Mouse (Mus musculus) brown adipose tissue, adult 24 weeks (tissue): ENCODE measurements at regions not wholly inside any gene's neighbourhood (a gene's known extent, or its start where the extent isn't known, plus 50 kb on each side); places are given as distances from the start of the nearest gene placed in this dataset.

Experiments used
- H3K27ac ChIP-seq: fragments of 200-500 bp; replicated peaks from 2 replicates; pipeline ENCODE4 v1.5.1; 2012; ENCODE audit warnings: low read depth, mild to moderate bottlenecking, low read length
- H3K4me1 ChIP-seq: fragments of 200-500 bp; 2 replicates; pipeline ENCODE4 v1.6.1; 2012; ENCODE audit warnings: low read length, mixed read lengths; ENCODE audit not compliant: control insufficient read depth, insufficient read depth, insufficient read length
- H3K4me3 ChIP-seq: fragments of 200-500 bp; 2 replicates; pipeline ENCODE4 v1.5.1; 2012; ENCODE audit warnings: low read depth, mild to moderate bottlenecking, low read length, moderate library complexity; ENCODE audit not compliant: insufficient read depth

DNA sequence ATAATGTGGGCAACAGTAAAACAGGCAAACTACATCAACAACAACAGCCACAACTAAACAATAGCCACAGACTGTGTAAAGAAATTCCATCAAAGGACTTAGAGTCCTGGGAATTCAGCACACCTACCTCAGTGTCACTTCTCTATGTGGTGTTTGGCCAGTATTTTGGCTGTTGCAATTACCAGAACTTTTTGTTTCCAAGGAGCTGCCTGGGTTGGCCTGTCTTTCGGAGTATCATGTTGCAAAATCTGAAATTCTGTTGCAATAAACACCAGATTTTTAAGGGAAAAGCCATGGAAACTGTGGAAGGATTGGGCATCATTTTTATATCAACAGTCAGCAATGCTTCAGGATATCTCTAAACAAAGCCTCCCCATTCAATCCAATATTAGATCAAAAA, 275.1 kb upstream of the Gm11146 start:
- no peak overlapping the region for H3K4me3 ChIP-seq
- no peak overlapping the region for H3K27ac ChIP-seq
- H3K4me1 ChIP-seq: no peaks in the 10 kb centered on the region

DNA sequence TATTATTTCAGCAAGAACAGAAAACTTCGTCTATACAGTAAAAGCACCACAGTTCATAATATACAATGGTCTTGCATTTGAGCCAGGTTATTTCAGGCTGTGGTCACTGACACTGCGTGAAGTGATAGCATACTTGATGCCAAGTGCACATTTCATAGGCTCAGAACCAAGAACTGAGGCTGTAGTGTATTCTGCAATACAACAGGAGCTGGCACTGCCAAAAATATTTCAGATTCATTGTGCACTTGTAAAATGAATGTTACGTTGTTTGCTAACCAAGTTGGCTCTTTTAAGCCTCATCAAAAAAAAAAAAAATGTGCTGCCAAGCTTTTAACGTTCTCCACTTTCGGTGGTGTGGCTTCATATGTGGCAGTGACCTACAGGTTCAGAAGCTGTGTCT, 261.4 kb upstream of the Gm11146 start:
- H3K27ac ChIP-seq: no peak overlapping the region
- H3K4me3 ChIP-seq: no peak overlapping the region
- no peaks in the 10 kb centered on the region for H3K4me1 ChIP-seq

DNA sequence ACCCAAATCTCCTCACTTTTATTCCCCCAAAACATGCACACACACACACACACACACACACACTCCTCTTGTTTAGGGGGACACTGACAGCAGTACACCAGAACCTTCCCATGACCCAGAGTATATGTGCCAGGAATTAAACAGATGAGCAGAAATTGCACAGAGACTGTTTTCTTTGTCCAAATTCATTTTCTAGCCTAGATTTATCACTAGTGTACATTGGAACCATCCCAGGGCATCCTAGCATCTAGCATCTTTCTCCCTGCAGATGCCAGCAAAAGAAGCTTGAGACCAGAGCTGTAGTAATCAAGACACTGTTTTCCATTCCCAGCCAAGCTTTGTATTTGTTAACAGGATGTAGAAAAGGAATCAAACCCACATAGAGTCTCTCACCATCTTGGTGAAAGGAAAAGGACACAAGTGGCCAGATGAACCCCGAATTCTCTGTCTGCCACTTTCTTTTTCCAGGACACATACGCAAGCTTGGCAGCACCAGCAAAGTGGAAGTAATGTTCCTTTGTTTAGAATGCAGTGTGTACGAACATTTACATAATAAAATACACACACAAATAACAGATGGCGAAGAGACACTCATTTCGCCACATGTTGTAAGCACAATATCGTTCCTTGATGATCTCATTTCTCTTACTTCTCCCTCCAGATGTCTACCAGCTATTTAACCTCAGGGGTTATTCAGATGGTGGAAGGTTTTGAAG, 250.3 kb upstream of the Gm11146 start:
- Histone ChIP-seq H3K4me1 (no peaks in the 10 kb centered on the region), H3K4me3 (no peak overlapping the region), H3K27ac (no peak overlapping the region)

DNA sequence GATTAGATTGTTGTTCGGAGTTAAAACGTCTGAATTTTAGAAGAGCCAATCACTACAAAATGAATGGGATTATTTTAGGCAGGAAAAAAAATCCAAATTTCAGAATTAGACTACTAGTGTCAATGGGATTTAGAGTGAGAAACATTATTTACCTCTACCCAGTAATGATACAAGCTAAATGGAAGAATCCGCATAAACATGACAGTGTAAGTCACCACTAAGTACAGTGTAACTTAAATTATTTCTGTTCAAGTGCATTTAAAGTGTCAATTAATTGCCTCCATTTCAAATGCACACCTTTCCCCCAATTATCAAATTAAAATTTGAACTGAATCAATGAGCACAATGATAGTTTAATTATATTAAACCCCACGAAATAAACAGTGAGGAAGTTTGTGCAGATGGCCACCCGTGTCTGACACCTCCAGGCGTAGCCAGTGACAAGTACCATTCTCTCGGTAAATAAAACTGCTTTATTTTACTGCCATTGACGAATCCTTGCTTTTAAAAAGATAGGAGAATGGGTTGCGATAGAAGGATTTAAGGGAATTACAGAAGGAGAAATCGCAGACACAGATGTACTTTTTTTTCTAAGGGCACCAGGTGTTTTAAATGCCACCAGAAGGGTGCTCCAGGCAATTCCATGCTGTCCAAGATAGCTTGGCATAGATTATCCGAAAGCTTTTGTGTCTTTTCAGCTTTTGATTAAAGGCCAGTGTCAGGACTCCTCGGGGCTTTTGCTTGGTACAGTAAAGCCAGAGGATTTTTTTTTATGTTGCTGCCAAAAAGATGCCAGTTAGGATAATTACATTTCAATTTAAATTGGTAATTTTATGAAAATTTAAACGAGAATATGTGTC, 249.5 kb upstream of the Gm11146 start:
- no peaks in the 10 kb centered on the region for H3K4me1 ChIP-seq
- no peak overlapping the region for H3K27ac ChIP-seq
- no peak overlapping the region for H3K4me3 ChIP-seq

DNA sequence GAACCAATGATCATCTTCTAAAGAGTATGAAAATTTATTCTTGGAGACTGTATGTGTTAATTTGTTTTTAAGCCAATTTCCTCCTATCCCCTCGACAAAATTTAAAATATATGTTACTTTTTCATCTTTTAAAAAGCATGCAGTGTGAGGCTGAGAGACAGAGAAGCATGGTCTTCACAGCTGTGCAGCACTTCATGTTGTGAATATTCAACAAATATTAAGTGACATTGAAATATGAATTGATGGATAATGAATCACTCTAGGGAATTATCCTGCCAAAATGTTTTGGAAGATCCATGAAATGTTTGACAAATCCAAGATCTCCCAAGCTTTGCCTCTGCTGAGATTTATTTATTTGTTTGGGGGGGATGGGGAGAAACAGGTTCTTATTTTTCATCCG, 233.9 kb upstream of the Gm11146 start:
- Histone ChIP-seq H3K4me3 (no peak overlapping the region), H3K4me1 (no peaks in the 10 kb centered on the region), H3K27ac (no peak overlapping the region)

DNA sequence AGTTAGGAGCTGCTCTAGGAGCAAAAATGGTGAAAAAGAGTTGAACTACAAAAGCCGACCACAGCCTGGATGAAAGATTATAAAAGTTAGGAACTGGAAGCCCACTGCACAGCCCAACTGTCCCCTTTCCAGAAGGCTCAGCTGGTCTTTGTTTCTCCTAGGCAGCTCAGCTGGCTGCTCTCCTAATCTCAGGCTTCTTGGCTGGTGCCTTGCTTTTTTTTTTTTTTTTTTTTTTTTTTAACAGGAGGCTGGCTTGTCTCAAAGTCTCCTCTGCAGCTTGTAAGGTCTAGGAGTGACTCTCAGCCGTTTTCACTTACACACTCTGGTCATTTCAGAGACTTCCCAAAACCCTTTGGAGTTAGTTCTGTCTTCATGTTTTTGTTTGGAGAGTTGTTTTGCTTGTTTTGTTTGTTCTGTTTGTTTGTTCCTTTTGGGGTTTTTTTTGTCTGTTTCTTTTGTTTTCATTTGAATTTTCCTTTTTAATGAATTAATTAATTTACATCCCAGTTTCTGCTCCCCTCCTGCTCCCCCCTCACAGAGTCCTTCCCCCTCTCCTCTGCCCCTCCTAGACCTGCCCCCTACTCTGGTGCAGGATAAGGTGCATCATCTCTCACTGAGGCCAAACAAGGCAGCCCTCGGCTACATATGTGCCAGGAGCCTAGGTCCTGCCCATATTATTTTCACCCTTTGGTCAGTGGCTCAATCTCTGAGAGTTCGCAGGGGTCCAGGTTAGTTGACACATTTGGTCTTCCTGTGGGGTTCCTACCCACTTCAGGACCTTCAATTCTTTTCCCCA, 225.6 kb upstream of the Gm11146 start:
- Histone ChIP-seq H3K4me3 (no peak overlapping the region), H3K4me1 (no peaks in the 10 kb centered on the region), H3K27ac (no peak overlapping the region)

DNA sequence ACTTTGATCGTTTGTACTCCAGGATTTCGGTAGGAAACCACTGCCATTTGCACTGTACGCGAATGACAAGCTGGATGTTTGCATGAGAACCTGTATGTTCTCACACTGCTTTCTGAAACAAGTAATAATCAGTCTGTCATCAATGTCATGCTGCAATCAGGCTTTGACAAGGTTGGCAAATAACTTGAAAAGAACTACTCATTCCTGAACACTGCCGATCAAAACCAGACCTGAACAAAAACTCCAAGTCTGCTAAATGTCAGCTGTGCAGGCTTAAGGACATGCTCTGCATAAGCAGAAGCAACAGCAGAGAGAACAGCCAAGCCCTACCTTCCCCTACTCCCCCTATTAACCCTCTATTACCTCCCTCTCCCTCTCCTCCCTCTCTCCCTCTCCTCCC, 197.8 kb upstream of the Gm11146 start:
- Histone ChIP-seq H3K4me1 (no peaks in the 10 kb centered on the region), H3K4me3 (no peak overlapping the region), H3K27ac (no peak overlapping the region)

DNA sequence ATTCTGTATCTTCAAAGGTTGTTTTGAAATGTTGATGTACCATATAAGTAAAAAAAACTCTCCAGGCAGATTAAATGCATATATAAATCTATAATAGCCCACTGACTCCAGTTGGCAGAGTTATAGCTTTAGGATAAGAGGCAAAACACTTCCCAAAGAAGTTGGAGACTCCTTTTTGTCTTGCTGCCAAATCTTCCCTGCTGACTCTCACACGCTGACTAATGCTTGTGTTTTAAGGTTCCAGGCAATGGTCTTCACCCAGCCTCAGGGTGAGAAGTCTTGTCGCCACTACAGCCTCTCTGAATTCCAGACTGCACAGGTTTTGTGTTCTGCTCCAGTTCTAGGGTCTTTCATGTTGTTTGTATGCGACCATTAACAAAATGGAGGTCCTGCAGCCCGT, 195.0 kb upstream of the Gm11146 start:
- Histone ChIP-seq H3K4me1 (no peaks in the 10 kb centered on the region), H3K27ac (no peak overlapping the region), H3K4me3 (no peak overlapping the region)

DNA sequence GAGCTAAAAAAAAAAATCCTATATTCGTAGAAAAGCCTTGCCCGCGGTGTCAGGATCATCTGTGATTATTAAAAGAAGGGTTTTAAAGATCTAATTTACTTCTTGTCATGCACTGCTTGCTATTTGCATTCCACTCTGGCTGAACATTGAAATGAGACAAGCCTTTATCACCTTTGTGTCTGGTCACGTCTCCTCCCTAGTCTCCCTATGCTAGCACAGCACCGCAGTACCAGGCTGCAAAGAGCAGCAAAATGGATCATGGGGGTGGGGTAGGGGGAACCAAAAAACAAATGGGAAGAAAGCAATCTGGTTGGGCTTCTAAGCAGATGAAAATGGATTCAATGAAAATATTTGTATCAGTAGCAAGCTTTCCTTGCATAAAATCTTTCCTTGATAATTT, 187.8 kb upstream of the Gm11146 start:
- Histone ChIP-seq H3K27ac (no peak overlapping the region), H3K4me1 (no peaks in the 10 kb centered on the region), H3K4me3 (no peak overlapping the region)

DNA sequence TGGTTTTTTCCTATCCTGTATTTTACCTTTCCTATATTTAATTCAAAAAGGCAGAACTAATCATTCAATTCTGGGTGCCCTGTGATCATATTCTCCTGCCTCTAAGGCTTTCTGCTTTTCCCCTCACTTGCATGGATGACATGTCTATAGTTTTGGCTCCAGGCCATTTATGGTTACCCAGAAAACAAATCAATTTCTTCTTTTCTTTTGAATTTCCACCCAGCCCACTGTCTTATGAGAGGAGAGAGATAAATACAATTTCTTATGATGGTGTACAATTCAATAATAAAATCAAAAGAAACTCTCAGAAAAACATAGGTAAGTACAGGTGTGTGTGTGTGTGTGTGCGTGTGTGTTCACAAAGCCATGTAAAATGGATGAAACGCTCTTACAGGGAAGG, 187.3 kb upstream of the Gm11146 start:
- Histone ChIP-seq H3K27ac (no peak overlapping the region), H3K4me1 (no peaks in the 10 kb centered on the region), H3K4me3 (no peak overlapping the region)

DNA sequence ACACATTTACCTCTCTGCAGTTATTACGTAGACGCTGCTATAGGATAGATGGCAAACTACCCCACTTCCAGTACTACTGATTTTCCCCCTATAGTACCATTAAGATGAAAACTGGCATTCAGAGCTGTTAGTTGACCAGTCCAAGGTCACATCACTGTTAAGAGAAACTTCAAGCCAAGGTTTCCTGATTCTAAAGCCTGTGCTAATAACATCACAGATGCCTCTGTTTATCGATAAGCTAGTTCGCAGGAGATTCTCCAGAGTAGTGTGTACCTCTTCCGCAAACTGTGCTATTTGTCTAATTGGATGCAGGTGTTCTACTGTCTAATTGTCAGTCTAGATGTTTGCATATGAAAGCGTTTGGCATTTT, 186.9 kb upstream of the Gm11146 start:
- Histone ChIP-seq H3K27ac (no peak overlapping the region), H3K4me1 (no peaks in the 10 kb centered on the region), H3K4me3 (no peak overlapping the region)

DNA sequence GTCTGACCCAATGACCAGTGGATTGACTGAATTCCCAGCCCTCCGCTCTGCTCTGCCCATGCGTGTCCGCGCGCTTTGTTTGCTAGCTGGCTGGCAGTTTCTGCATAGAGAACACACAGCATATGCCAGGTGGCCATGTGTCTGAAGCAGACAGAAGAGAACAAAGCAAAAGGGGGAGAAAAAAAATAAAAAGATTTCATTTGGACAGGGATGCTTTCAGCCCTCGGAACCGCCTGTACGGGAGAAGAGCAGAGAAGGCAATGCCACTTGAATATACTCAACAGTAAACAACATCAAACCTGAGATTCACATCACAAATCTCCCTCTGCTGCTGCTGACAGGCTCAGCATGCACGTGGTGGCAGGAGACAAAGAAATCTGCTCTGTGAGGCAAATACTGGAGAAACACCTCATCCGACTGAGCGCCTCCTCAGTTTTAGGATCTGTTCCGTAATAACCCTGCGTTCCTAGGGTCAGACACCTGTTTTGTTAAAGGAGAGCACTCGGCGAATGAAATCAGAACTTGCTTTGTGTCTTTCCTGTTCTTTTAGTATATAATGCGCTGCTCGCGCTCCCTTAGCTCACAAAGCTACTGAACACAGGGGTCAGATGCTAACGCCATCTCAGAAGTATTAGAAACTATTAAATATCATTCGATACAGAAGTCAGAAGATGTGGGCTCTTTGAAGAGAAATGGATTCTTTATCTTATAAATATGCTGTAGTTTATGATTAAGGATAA, 186.3 kb upstream of the Gm11146 start:
- no peak overlapping the region for H3K4me3 ChIP-seq
- H3K27ac ChIP-seq: no peak overlapping the region
- no peaks in the 10 kb centered on the region for H3K4me1 ChIP-seq

DNA sequence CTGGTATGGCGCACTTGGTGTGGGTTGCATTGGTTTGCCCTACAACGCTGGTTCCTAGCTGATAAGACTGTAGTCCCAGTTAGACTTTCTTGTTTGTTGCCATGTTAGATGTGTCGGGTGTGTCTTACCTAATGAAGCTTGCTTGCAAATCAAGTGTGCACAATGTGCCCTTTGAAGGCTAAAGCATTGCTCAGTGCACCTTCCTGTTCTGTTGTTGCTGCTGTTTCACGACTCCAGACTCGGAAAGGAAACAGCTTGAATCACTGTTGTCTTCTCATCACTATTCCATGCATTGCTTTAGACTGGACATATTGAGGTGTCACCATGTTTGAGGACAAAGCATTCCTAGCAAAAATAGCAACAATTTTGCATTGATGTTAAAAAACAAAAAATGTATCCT, 185.1 kb upstream of the Gm11146 start:
- no peak overlapping the region for H3K27ac ChIP-seq
- H3K4me3 ChIP-seq: no peak overlapping the region
- no peaks in the 10 kb centered on the region for H3K4me1 ChIP-seq

DNA sequence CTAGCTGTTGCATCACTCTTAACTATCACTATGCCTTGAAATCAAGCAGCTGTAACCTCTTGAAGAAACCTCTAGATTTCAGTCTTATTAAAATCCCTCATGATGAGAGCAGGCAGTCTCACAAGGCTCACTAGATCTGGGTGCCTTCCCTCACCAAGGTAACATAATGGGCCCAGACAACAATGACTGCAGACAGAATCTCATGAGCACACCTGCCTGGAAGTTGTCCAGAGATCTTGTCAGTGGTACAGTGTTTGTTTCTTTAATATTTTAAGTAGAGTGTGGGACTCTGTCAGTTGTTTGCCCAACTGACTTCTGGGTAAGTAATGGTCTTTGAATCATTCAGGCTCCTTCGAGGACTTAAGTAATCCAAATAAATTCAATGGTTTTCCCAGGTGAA, 177.1 kb upstream of the Gm11146 start:
- Histone ChIP-seq H3K4me1 (no peaks in the 10 kb centered on the region), H3K4me3 (no peak overlapping the region), H3K27ac (no peak overlapping the region)

DNA sequence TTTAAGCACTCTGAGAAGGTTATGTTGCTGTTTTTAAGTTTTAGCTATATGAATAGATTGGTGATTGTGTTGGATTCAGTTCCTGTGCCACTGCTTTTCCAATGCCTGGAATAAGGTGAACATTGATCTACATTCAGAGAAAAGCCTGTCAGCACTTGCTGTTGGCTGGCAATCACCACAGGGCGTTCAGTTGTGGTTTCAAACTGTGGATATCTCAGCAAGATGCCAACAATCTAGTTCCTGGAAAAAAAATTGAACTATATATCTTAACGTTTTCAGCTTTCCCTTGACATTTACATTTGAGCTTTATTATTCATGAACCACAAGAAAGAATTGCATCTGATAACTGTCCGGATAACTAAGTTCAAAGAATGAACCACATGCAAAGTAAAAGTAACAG, 170.2 kb upstream of the Gm11146 start:
- no peak overlapping the region for H3K27ac ChIP-seq
- H3K4me1 ChIP-seq: no peaks in the 10 kb centered on the region
- H3K4me3 ChIP-seq: no peak overlapping the region
